Mouse (Mus musculus) kidney, adult 2 months (tissue): ENCODE measurements around the gene Armc9. TPM values are rescaled to one million over a fixed set of nuclear protein-coding genes. Genes with fewer than 3 reads are reported as not detected.

Source experiments
- DNase-seq: peaks from one replicate; pipeline ENCODE4 v3.0.0; 2021
- H3K27ac ChIP-seq: fragments of 200-500 bp; 2 replicates; pipeline ENCODE4 v1.5.1; 2012; ENCODE audit warnings: low read depth, low read length, control low read depth, inconsistent platforms; ENCODE audit not compliant: insufficient read depth
- H3K27me3 ChIP-seq: fragments of 200-500 bp; replicated peaks from 2 replicates; pipeline ENCODE4 v1.6.1; 2012; ENCODE audit warnings: mild to moderate bottlenecking, moderate library complexity, low read length, inconsistent platforms; ENCODE audit not compliant: control insufficient read depth, insufficient read depth
- H3K36me3 ChIP-seq: fragments of 200-500 bp; 2 replicates; pipeline ENCODE4 v1.6.1; 2012; ENCODE audit warnings: mild to moderate bottlenecking, moderate library complexity, low read length, inconsistent platforms; ENCODE audit not compliant: control insufficient read depth, insufficient read depth
- H3K4me1 ChIP-seq: fragments of 200-500 bp; 2 replicates; pipeline ENCODE4 v1.6.1; 2011; ENCODE audit warnings: low read length; ENCODE audit not compliant: control insufficient read depth, insufficient read depth
- H3K4me3 ChIP-seq: fragments of 200-500 bp; 2 replicates; pipeline ENCODE4 v1.5.1; 2011; ENCODE audit warnings: mild to moderate bottlenecking, low read depth, low read length, control low read depth; ENCODE audit not compliant: insufficient read depth
- CTCF ChIP-seq: fragments of 200-500 bp; conservative IDR thresholded peaks from 2 replicates; pipeline ENCODE4 v1.5.1; 2011; ENCODE audit warnings: low read depth, mild to moderate bottlenecking, control low read depth, low read length, moderate library complexity, mixed read lengths; ENCODE audit not compliant: insufficient read depth, insufficient read length
- POLR2A ChIP-seq: fragments of 200-500 bp; IDR thresholded peaks from one replicate; pipeline ENCODE4 v1.6.1; 2011; ENCODE audit warnings: low read depth, low read length, control low read depth
- WGBS: fragments of 180-500 bp; shearing (Covaris S2); methylation state at CpG from one replicate; pipeline ENCODE4 v1.1.7; 2018; 5-methylcytosine and 5-hydroxymethylcytosine counted together
- polyA plus RNA-seq: library from polyadenylated mRNA; depleted of rRNA; stranded (reverse); fragments of >200 nt; gene quantifications from 2 replicates; pipeline ENCODE4 v1.2.3, GENCODE M21; 2012

The Armc9 gene
- polyA plus RNA-seq, 1 experiment: 7.4 TPM

GRCm38 (mm10) chr1:86307871-86308641 is 153.5 kb downstream of the Armc9 start:
- no peak for DNase-seq
- 70% methylated on average over 4 of the region's 4 CpGs for WGBS
- peaks cover 22% of the 10 kb centered on the region for H3K4me1 ChIP-seq
- peak overlapping the region; percentile 1 for H3K27ac ChIP-seq
- TF ChIP-seq POLR2A: no peak
- no peak for TF ChIP-seq CTCF
- no peak overlapping the region for H3K4me3 ChIP-seq
- H3K27me3 ChIP-seq: no peaks in the 10 kb centered on the region
- H3K36me3 ChIP-seq: no peaks in the 10 kb centered on the region

GRCm38 (mm10) chr1:86309270-86309833 is 154.8 kb downstream of the Armc9 start:
- Histone ChIP-seq H3K27me3 (no peaks in the 10 kb centered on the region), H3K4me1 (peaks cover 25% of the 10 kb centered on the region), H3K36me3 (no peaks in the 10 kb centered on the region), H3K27ac (no peak overlapping the region), H3K4me3 (no peak overlapping the region)
- no peak for DNase-seq
- TF ChIP-seq CTCF (no peak), POLR2A (no peak)
- 90% methylated on average over 7 of the region's 7 CpGs for WGBS

- Histone ChIP-seq H3K4me1 (peaks cover 25% of the 10 kb centered on the region), H3K4me3 (no peak overlapping the region), H3K27me3 (no peaks in the 10 kb centered on the region), H3K36me3 (no peaks in the 10 kb centered on the region), H3K27ac (no peak overlapping the region)
- WGBS: 66% methylated on average over 15 of the region's 15 CpGs
- TF ChIP-seq POLR2A: no peak
- DNase-seq: no peak
These were observed 156.1 kb downstream of the Armc9 start for GRCm38 (mm10) chr1:86310536-86311310.

GRCm38 (mm10) chr1:86311467-86312005 is 157.0 kb downstream of the Armc9 start:
- Histone ChIP-seq H3K4me3 (no peak overlapping the region), H3K36me3 (no peaks in the 10 kb centered on the region), H3K27ac (peak overlapping the region; percentile 60), H3K27me3 (no peaks in the 10 kb centered on the region), H3K4me1 (peaks cover 20% of the 10 kb centered on the region)
- TF ChIP-seq POLR2A (no peak), CTCF (no peak)
- peak; percentile 43 for DNase-seq
- 43% methylated on average over 10 of the region's 10 CpGs for WGBS

- Histone ChIP-seq H3K4me1 (peaks cover 13% of the 10 kb centered on the region), H3K4me3 (no peak overlapping the region), H3K27me3 (no peaks in the 10 kb centered on the region), H3K27ac (no peak overlapping the region), H3K36me3 (no peaks in the 10 kb centered on the region)
- 82% methylated on average over 3 of the region's 3 CpGs for WGBS
- no peak for DNase-seq
- TF ChIP-seq POLR2A (no peak), CTCF (no peak)
These were observed 157.7 kb downstream of the Armc9 start for GRCm38 (mm10) chr1:86312269-86312668.

- no peak overlapping the region for H3K4me3 ChIP-seq
- WGBS: 42% methylated on average over 16 of the region's 16 CpGs
- 0 out of 2 replicates have a peak, but pooled peaks cover 3% of the 10 kb centered on the region for H3K4me1 ChIP-seq
- H3K36me3 ChIP-seq: no peaks in the 10 kb centered on the region
- TF ChIP-seq CTCF (no peak), POLR2A (no peak)
- DNase-seq: peak; percentile 35
- H3K27ac ChIP-seq: no peak overlapping the region
- no peaks in the 10 kb centered on the region for H3K27me3 ChIP-seq
These were observed 158.7 kb downstream of the Armc9 start for GRCm38 (mm10) chr1:86313096-86313771.

GRCm38 (mm10) chr1:86313772-86314125 is 159.2 kb downstream of the Armc9 start:
- H3K27me3 ChIP-seq: no peaks in the 10 kb centered on the region
- TF ChIP-seq CTCF: peak; percentile 45
- TF ChIP-seq POLR2A: no peak
- H3K27ac ChIP-seq: no peak overlapping the region
- H3K4me3 ChIP-seq: no peak overlapping the region
- 40% methylated on average over 15 of the region's 15 CpGs for WGBS
- DNase-seq: peak; percentile 50
- no peaks in the 10 kb centered on the region for H3K36me3 ChIP-seq
- 0 out of 2 replicates have a peak, but pooled peaks cover 3% of the 10 kb centered on the region for H3K4me1 ChIP-seq
